Mouse (Mus musculus): ENCODE measurements around the gene Kcnmb1. TPM values are rescaled to one million over a fixed set of nuclear protein-coding genes. Genes with fewer than 3 reads are reported as not detected.

Gene Kcnmb1
- polyA plus RNA-seq, 1 experiment from 2014 or later: 0.42 TPM

DNA sequence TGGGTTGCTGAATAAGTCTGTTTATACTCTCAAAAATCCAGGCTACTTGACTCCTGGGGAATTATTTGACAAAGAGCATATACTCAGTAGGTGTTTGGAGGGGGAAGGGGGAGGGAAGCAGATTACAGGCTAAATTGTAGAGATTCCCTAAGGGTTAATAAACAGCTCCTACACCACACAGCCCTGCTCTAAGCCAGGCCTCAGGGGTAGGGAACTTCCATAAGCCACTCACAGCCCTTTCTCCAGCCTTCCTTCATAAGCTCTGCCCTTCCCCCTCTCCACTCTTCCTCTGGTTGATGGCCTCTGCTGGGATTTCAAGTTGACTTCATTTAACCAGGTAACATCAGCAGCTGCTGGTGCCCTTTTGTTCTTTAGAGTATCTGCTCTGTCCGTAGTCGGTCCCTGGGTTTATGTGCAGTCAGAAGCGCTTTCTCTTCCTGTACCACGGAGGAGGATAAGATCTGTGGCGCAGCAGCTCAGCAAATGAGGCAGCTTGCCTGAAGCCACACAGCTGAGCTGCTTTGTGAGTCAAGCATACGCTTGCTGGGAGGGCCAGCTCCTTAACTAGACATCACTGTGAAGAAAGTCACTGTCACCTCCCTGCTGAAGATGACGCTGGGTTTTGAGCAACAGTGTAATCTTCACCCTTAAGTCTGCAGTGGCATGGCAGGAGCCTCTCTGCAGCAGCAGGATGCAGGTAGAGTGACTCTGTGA lies 24.1 kb upstream of the Kcnmb1 start:
- peak; percentile 11; the same call in 1 of the 2 replicates for ATAC-seq (ENCODE audit: low read depth)
- Histone ChIP-seq H3K36me3 (ENCODE audit: control insufficient read depth, insufficient read depth, low read length) (no peaks in the 10 kb centered on the region), H3K4me1 (ENCODE audit: control insufficient read depth, insufficient read depth, low read length) (no peaks in the 10 kb centered on the region), H3K27ac (ENCODE audit: low read depth, low read length) (no peak overlapping the region), H3K9ac (replicated peaks; ENCODE audit: low read depth, low read length) (no peak overlapping the region), H3K4me2 (ENCODE audit: low read depth, low read length) (no peak overlapping the region), H3K27me3 (ENCODE audit: control insufficient read depth, insufficient read depth, low read length) (no peaks in the 10 kb centered on the region), H3K4me3 (ENCODE audit: low read depth, low read length) (no peak overlapping the region), H3K9me3 (ENCODE audit: control insufficient read depth, low read length) (no peaks in the 10 kb centered on the region)
- 54% methylated on average over 7 of the region's 7 CpGs for WGBS

DNA sequence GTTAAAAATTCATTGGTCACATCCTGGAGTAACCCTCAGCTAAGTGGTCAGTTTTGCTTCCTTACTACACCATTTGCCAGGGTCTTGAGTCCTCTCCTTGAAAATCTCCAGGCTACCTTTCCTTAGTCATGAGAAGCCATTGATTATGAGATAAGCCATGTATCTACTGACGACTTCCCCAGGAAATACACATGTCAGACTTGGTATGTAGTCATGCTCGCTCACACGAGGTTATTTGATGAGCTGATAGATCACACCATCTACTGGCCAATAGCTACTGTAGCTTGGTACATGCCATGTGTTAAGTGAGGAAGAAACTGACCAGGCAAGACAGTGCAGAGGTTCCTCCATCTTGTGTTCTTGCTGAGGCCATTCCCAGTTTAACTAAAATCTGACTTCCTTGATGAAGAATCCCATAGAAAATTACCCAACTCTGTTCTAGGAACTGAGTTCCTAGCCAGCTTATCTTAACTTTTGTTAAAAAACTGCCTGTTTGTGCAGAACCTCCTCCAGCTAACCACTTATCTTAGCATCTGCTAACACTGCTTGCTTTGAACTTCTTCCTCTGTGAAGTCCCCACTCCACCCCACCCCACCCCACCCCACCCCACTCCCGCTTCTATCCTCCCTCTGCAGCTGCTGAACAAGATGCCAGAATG lies 23.2 kb upstream of the Kcnmb1 start:
- H3K4me2 ChIP-seq (ENCODE audit: low read depth, low read length): no peak overlapping the region
- H3K27me3 ChIP-seq (ENCODE audit: control insufficient read depth, insufficient read depth, low read length): no peaks in the 10 kb centered on the region
- no peak overlapping the region for H3K4me3 ChIP-seq (ENCODE audit: low read depth, low read length)
- ATAC-seq (ENCODE audit: low read depth): no peak
- H3K27ac ChIP-seq (ENCODE audit: low read depth, low read length): no peak overlapping the region
- H3K4me1 ChIP-seq (ENCODE audit: control insufficient read depth, insufficient read depth, low read length): no peaks in the 10 kb centered on the region
- no peaks in the 10 kb centered on the region for H3K36me3 ChIP-seq (ENCODE audit: control insufficient read depth, insufficient read depth, low read length)
- 90% methylated on average over 4 of the region's 4 CpGs for WGBS
- no peaks in the 10 kb centered on the region for H3K9me3 ChIP-seq (ENCODE audit: control insufficient read depth, low read length)
- H3K9ac ChIP-seq (replicated peaks; ENCODE audit: low read depth, low read length): no peak overlapping the region

DNA sequence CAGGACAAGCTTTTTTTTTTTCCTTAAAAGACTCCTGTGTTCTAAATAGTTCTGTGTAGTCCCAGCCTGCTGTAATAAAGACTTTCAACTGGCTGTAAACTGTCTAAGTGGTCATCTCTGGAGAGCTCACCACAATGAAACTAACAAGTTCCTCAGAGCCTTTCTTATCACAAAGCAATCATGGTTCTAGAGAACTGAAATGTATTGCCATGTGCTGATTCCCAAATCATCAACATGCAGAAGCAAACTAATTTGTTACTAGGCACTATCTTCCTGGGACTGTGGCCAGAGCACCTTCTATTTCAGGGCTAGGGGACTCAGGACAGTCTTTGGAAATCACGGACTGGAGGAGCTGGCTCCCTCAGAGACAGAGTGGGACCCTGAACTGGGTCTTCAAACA lies 19.2 kb upstream of the Kcnmb1 start:
- Histone ChIP-seq H3K4me2 (ENCODE audit: low read depth, low read length) (no peak overlapping the region), H3K27ac (ENCODE audit: low read depth, low read length) (no peak overlapping the region), H3K9me3 (ENCODE audit: control insufficient read depth, low read length) (no peaks in the 10 kb centered on the region), H3K4me1 (ENCODE audit: control insufficient read depth, insufficient read depth, low read length) (no peaks in the 10 kb centered on the region), H3K36me3 (ENCODE audit: control insufficient read depth, insufficient read depth, low read length) (no peaks in the 10 kb centered on the region), H3K27me3 (ENCODE audit: control insufficient read depth, insufficient read depth, low read length) (no peaks in the 10 kb centered on the region), H3K4me3 (ENCODE audit: low read depth, low read length) (no peak overlapping the region), H3K9ac (replicated peaks; ENCODE audit: low read depth, low read length) (no peak overlapping the region)
- no peak for ATAC-seq (ENCODE audit: low read depth)
- WGBS: 57% methylated on average over 1 of the region's 1 CpGs

DNA sequence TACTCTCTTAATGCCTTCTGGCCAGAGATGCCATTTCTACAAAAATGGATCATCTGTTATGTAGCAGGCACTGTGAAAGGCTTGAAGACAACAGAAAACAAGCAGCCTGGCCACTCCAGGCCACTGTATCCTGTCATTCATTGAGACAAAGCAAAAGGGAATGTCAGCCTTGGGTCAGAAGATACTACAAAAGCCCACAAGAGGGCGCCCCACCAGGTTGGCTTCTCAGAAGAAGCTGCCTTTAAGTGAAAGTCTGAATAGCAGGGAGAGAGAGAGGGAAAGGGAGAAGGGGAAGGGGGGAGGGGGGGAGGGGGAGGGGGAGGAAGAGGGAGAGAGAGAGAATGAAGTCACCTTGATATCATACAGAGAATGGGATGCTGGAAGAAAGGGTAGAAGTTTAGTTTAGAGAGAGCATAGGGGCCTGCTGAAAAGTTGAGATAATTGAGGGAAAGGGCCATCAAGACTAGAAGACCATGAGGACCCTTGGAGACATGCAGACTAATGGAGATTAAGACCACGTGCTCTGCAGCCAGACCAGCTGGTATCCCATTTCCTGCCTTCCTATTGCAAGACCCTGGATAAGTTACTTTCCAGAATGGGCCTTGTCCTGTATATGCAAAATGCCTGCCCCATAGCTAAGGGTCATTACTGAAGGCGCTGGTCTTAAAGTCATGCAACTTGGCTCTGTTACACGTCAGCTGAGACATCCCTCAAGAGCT lies 18.6 kb upstream of the Kcnmb1 start:
- no peaks in the 10 kb centered on the region for H3K27me3 ChIP-seq (ENCODE audit: control insufficient read depth, insufficient read depth, low read length)
- no peak overlapping the region for H3K9ac ChIP-seq (replicated peaks; ENCODE audit: low read depth, low read length)
- H3K4me1 ChIP-seq (ENCODE audit: control insufficient read depth, insufficient read depth, low read length): no peaks in the 10 kb centered on the region
- no peak overlapping the region for H3K27ac ChIP-seq (ENCODE audit: low read depth, low read length)
- H3K4me3 ChIP-seq (ENCODE audit: low read depth, low read length): no peak overlapping the region
- WGBS: 59% methylated on average over 4 of the region's 4 CpGs
- H3K4me2 ChIP-seq (ENCODE audit: low read depth, low read length): no peak overlapping the region
- ATAC-seq (ENCODE audit: low read depth): no peak
- no peaks in the 10 kb centered on the region for H3K9me3 ChIP-seq (ENCODE audit: control insufficient read depth, low read length)
- H3K36me3 ChIP-seq (ENCODE audit: control insufficient read depth, insufficient read depth, low read length): no peaks in the 10 kb centered on the region

DNA sequence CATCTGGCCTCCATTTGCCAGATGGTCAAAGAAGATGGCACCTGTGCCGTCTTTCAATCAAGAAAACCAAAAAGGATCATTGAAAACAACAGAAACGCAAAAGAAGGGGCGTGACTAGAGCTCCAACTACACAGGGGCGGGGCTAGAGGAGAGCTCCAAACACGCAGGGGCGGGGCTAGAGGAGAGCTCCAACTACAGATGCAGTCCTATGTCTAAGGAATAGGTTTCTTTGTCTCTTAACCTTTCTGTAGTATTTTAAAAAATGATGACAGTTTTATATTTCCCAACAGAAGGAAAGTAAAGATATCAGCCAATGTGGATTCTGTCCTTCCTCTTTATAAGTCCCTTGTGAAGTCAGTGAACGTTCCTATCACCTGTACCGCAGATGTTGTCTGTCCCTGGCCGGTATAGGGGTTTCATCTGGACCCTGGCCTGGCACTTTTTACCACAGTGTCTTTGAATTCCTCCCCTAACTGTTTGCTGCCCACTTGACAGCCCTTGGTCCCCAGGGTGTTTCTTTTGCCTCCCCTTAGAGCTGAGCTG lies 18.0 kb upstream of the Kcnmb1 start:
- Histone ChIP-seq H3K4me2 (ENCODE audit: low read depth, low read length) (no peak overlapping the region), H3K4me1 (ENCODE audit: control insufficient read depth, insufficient read depth, low read length) (no peaks in the 10 kb centered on the region), H3K9me3 (ENCODE audit: control insufficient read depth, low read length) (no peaks in the 10 kb centered on the region), H3K27ac (ENCODE audit: low read depth, low read length) (no peak overlapping the region), H3K36me3 (ENCODE audit: control insufficient read depth, insufficient read depth, low read length) (no peaks in the 10 kb centered on the region), H3K4me3 (ENCODE audit: low read depth, low read length) (no peak overlapping the region), H3K9ac (replicated peaks; ENCODE audit: low read depth, low read length) (no peak overlapping the region), H3K27me3 (ENCODE audit: control insufficient read depth, insufficient read depth, low read length) (no peaks in the 10 kb centered on the region)
- WGBS: 85% methylated on average over 9 of the region's 9 CpGs
- no peak for ATAC-seq (ENCODE audit: low read depth)

DNA sequence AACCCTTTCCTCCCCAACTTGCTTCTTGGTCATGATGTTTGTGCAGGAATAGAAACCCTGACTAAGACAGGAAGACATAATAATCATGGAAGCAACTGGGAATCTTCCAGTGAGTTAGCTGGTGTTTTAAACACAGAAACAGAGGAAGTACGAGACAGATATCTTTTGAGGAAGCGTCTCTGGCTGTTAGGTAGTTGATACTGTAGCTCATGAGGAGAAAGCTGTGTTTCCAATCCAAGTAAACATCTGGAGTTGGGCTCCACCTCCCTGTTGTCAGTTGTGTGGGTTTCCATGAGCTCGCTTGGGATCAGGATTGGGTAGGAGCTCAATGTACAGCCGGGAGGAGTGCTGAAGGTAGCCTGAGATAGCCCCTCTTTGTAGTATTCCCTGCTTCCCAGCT lies 16.3 kb upstream of the Kcnmb1 start:
- no peak for ATAC-seq (ENCODE audit: low read depth)
- no peak overlapping the region for H3K27ac ChIP-seq (ENCODE audit: low read depth, low read length)
- H3K9ac ChIP-seq (replicated peaks; ENCODE audit: low read depth, low read length): no peak overlapping the region
- 83% methylated on average over 4 of the region's 4 CpGs for WGBS
- no peak overlapping the region for H3K4me2 ChIP-seq (ENCODE audit: low read depth, low read length)
- H3K4me3 ChIP-seq (ENCODE audit: low read depth, low read length): no peak overlapping the region
- no peaks in the 10 kb centered on the region for H3K36me3 ChIP-seq (ENCODE audit: control insufficient read depth, insufficient read depth, low read length)
- H3K9me3 ChIP-seq (ENCODE audit: control insufficient read depth, low read length): no peaks in the 10 kb centered on the region
- no peaks in the 10 kb centered on the region for H3K27me3 ChIP-seq (ENCODE audit: control insufficient read depth, insufficient read depth, low read length)
- no peaks in the 10 kb centered on the region for H3K4me1 ChIP-seq (ENCODE audit: control insufficient read depth, insufficient read depth, low read length)

DNA sequence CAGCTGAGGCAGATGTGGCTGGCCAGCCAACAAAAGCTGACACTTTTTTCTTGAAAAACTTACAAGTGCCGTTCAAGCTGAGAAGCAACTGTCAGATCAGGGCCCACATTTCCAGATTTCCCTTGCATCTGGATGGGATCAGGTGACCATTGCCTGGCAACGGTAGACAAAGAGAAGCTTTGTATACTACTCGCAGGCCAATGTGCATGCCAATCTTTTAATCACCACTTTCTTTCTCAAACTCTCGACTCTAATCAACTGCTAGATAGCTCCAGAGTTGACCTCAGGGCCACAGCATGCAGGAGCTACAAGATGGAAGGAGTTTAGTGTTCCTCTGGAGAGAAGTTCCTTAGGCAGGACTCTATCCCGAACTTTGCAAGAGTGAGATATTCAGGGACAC lies 11.7 kb upstream of the Kcnmb1 start:
- no peaks in the 10 kb centered on the region for H3K27me3 ChIP-seq (ENCODE audit: control insufficient read depth, insufficient read depth, low read length)
- H3K36me3 ChIP-seq (ENCODE audit: control insufficient read depth, insufficient read depth, low read length): no peaks in the 10 kb centered on the region
- whole genome bisulfite sequencing: 43% methylated on average over 5 of the region's 5 CpGs
- ATAC-seq (ENCODE audit: low read depth): no peak
- H3K4me3 ChIP-seq (ENCODE audit: low read depth, low read length): no peak overlapping the region
- no peaks in the 10 kb centered on the region for H3K4me1 ChIP-seq (ENCODE audit: control insufficient read depth, insufficient read depth, low read length)
- H3K27ac ChIP-seq (ENCODE audit: low read depth, low read length): no peak overlapping the region
- H3K4me2 ChIP-seq (ENCODE audit: low read depth, low read length): no peak overlapping the region
- no peak overlapping the region for H3K9ac ChIP-seq (replicated peaks; ENCODE audit: low read depth, low read length)
- H3K9me3 ChIP-seq (ENCODE audit: control insufficient read depth, low read length): no peaks in the 10 kb centered on the region

DNA sequence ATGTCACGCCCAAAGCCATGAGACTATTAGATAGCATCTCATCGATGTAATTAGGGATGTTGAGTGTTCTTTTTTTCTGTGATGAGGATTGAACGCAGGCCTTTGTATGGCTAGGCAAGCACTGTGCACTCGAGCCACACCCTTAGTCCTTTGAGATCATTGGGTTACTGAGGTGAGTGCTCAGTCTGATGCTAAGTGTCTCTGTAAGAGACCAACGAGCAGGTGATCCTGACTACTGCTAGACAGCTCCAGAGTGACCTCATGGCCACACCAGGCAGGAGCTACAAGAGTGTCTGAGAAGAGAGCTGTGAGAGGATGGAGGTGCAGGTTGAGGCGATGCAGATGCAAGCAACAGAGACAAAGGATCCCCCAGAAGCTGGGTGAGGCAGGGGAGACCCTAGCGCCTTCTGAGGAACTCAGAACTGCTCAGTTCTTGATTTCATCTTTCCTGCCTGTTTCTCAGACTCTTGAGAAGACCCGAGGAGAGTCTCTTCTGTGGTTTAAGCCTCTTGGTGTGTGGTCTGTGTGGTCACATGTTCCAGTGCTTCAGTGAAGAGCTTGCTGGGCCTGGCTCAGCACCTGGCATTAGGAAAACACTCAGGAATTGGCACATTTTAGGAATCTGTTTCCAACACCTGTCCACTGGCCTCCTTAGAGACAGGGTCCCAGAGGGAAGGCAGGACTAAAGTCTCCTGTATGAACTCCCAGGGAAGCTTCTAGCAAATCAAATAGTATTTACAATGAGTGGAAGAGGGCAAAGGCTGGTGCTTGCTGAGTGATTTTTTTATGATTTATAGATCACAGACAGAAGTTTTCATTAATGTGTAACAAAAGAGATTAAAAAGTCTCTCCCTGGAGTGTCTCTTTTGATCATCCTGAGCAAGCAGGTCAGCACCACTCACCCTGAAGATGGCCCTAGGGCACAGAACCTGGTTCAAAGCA lies 10.9 kb upstream of the Kcnmb1 start:
- no peaks in the 10 kb centered on the region for H3K36me3 ChIP-seq (ENCODE audit: control insufficient read depth, insufficient read depth, low read length)
- H3K4me3 ChIP-seq (ENCODE audit: low read depth, low read length): no peak overlapping the region
- no peak overlapping the region for H3K4me2 ChIP-seq (ENCODE audit: low read depth, low read length)
- no peak for ATAC-seq (ENCODE audit: low read depth)
- 88% methylated on average over 8 of the region's 8 CpGs for WGBS
- no peak overlapping the region for H3K9ac ChIP-seq (replicated peaks; ENCODE audit: low read depth, low read length)
- H3K4me1 ChIP-seq (ENCODE audit: control insufficient read depth, insufficient read depth, low read length): no peaks in the 10 kb centered on the region
- H3K9me3 ChIP-seq (ENCODE audit: control insufficient read depth, low read length): no peaks in the 10 kb centered on the region
- H3K27me3 ChIP-seq (ENCODE audit: control insufficient read depth, insufficient read depth, low read length): no peaks in the 10 kb centered on the region
- no peak overlapping the region for H3K27ac ChIP-seq (ENCODE audit: low read depth, low read length)

Measured in neural tube, embryonic 14.5 days (tissue).